Mouse (Mus musculus): Measurements from ENCODE around the gene Gm37240. TPM values are rescaled to one million over a fixed set of nuclear protein-coding genes. Genes with fewer than 3 reads are reported as not detected.

The Gm37240 gene
- polyA plus RNA-seq, 1 experiment from 2014 or later = 0.43 TPM

- DNase-seq (ENCODE audit: low spot score) (no peak), ATAC-seq (replicated peaks; ENCODE audit: low FRiP score) (no peak)
- H3K9ac ChIP-seq (ENCODE audit: low read length) = no peak overlapping the region
- H3K9me3 ChIP-seq (ENCODE audit: control insufficient read depth, low read length) = no peaks in the 10 kb centered on the region
- no peak overlapping the region for H3K4me3 ChIP-seq (ENCODE audit: low read depth, low read length)
- no peaks in the 10 kb centered on the region for H3K27me3 ChIP-seq (ENCODE audit: control insufficient read depth, insufficient read depth, low read length)
- H3K36me3 ChIP-seq (ENCODE audit: control insufficient read depth, insufficient read depth, low read length) = no peaks in the 10 kb centered on the region
- no peaks in the 10 kb centered on the region for H3K4me1 ChIP-seq (replicated peaks; ENCODE audit: control insufficient read depth, insufficient read depth, low read length)
- H3K4me2 ChIP-seq (ENCODE audit: low read depth, low read length, severe bottlenecking) = no peak overlapping the region
- 89% methylated on average over 6 of the region's 6 CpGs for whole genome bisulfite sequencing
- H3K27ac ChIP-seq (ENCODE audit: low read depth, low read length) = no peak overlapping the region
These were observed 219.6 kb downstream of the Gm37240 start for GRCm38 (mm10) chr3:85667683-85668082.

- whole genome bisulfite sequencing = 91% methylated on average over 12 of the region's 12 CpGs
- no peak for ATAC-seq (replicated peaks; ENCODE audit: low FRiP score)
- H3K9ac ChIP-seq (ENCODE audit: low read length) = no peak overlapping the region
- no peak overlapping the region for H3K4me3 ChIP-seq (ENCODE audit: low read depth, low read length)
- DNase-seq (ENCODE audit: low spot score) = no peak
- H3K27ac ChIP-seq (ENCODE audit: low read depth, low read length) = no peak overlapping the region
- H3K36me3 ChIP-seq (ENCODE audit: control insufficient read depth, insufficient read depth, low read length) = no peaks in the 10 kb centered on the region
- no peaks in the 10 kb centered on the region for H3K9me3 ChIP-seq (ENCODE audit: control insufficient read depth, low read length)
- H3K27me3 ChIP-seq (ENCODE audit: control insufficient read depth, insufficient read depth, low read length) = no peaks in the 10 kb centered on the region
- no peak overlapping the region for H3K4me2 ChIP-seq (ENCODE audit: low read depth, low read length, severe bottlenecking)
- no peaks in the 10 kb centered on the region for H3K4me1 ChIP-seq (replicated peaks; ENCODE audit: control insufficient read depth, insufficient read depth, low read length)
These were observed 220.6 kb downstream of the Gm37240 start for GRCm38 (mm10) chr3:85666736-85667135.

GRCm38 (mm10) chr3:85666166-85666565 lies 221.2 kb downstream of the Gm37240 start:
- no peak for ATAC-seq (replicated peaks; ENCODE audit: low FRiP score)
- no peak overlapping the region for H3K9ac ChIP-seq (ENCODE audit: low read length)
- WGBS = 85% methylated on average over 3 of the region's 3 CpGs

GRCm38 (mm10) chr3:85664591-85665171 lies 222.6 kb downstream of the Gm37240 start:
- no peaks in the 10 kb centered on the region for H3K4me1 ChIP-seq (replicated peaks; ENCODE audit: control insufficient read depth, insufficient read depth, low read length)
- H3K4me2 ChIP-seq (ENCODE audit: low read depth, low read length, severe bottlenecking) = no peak overlapping the region
- H3K4me3 ChIP-seq (ENCODE audit: low read depth, low read length) = no peak overlapping the region
- no peaks in the 10 kb centered on the region for H3K27me3 ChIP-seq (ENCODE audit: control insufficient read depth, insufficient read depth, low read length)
- DNase-seq (ENCODE audit: low spot score) (no peak), ATAC-seq (replicated peaks; ENCODE audit: low FRiP score) (no peak)
- H3K27ac ChIP-seq (ENCODE audit: low read depth, low read length) = no peak overlapping the region
- H3K36me3 ChIP-seq (ENCODE audit: control insufficient read depth, insufficient read depth, low read length) = no peaks in the 10 kb centered on the region
- H3K9ac ChIP-seq (ENCODE audit: low read length) = no peak overlapping the region
- 89% methylated on average over 10 of the region's 10 CpGs for whole genome bisulfite sequencing
- no peaks in the 10 kb centered on the region for H3K9me3 ChIP-seq (ENCODE audit: control insufficient read depth, low read length)

More at GRCm38 (mm10) chr3:85666166-85666565, 221.2 kb downstream of the Gm37240 start:
- no peak overlapping the region for H3K4me3 ChIP-seq (ENCODE audit: low read depth, low read length)
- no peak overlapping the region for H3K27ac ChIP-seq (ENCODE audit: low read depth, low read length)
- H3K36me3 ChIP-seq (ENCODE audit: control insufficient read depth, insufficient read depth, low read length) = no peaks in the 10 kb centered on the region
- no peaks in the 10 kb centered on the region for H3K27me3 ChIP-seq (ENCODE audit: control insufficient read depth, insufficient read depth, low read length)
- H3K4me1 ChIP-seq (replicated peaks; ENCODE audit: control insufficient read depth, insufficient read depth, low read length) = no peaks in the 10 kb centered on the region
- H3K4me2 ChIP-seq (ENCODE audit: low read depth, low read length, severe bottlenecking) = no peak overlapping the region
- no peaks in the 10 kb centered on the region for H3K9me3 ChIP-seq (ENCODE audit: control insufficient read depth, low read length)
- no peak for DNase-seq (ENCODE audit: low spot score)

- H3K9ac ChIP-seq (ENCODE audit: low read length) = no peak overlapping the region
- no peak overlapping the region for H3K4me2 ChIP-seq (ENCODE audit: low read depth, low read length, severe bottlenecking)
- H3K4me1 ChIP-seq (replicated peaks; ENCODE audit: control insufficient read depth, insufficient read depth, low read length) = no peaks in the 10 kb centered on the region
- H3K4me3 ChIP-seq (ENCODE audit: low read depth, low read length) = no peak overlapping the region
- no peaks in the 10 kb centered on the region for H3K27me3 ChIP-seq (ENCODE audit: control insufficient read depth, insufficient read depth, low read length)
- H3K36me3 ChIP-seq (ENCODE audit: control insufficient read depth, insufficient read depth, low read length) = no peaks in the 10 kb centered on the region
- DNase-seq (ENCODE audit: low spot score) (no peak), ATAC-seq (replicated peaks; ENCODE audit: low FRiP score) (no peak)
- WGBS = 78% methylated on average over 5 of the region's 5 CpGs
- no peak overlapping the region for H3K27ac ChIP-seq (ENCODE audit: low read depth, low read length)
- H3K9me3 ChIP-seq (ENCODE audit: control insufficient read depth, low read length) = no peaks in the 10 kb centered on the region
These were observed 223.5 kb downstream of the Gm37240 start for GRCm38 (mm10) chr3:85663826-85664225.

- Histone ChIP-seq H3K9ac (ENCODE audit: low read length) (no peak overlapping the region), H3K4me3 (ENCODE audit: low read depth, low read length) (no peak overlapping the region), H3K9me3 (ENCODE audit: control insufficient read depth, low read length) (no peaks in the 10 kb centered on the region), H3K27ac (ENCODE audit: low read depth, low read length) (no peak overlapping the region), H3K4me1 (replicated peaks; ENCODE audit: control insufficient read depth, insufficient read depth, low read length) (no peaks in the 10 kb centered on the region), H3K27me3 (ENCODE audit: control insufficient read depth, insufficient read depth, low read length) (no peaks in the 10 kb centered on the region), H3K36me3 (ENCODE audit: control insufficient read depth, insufficient read depth, low read length) (no peaks in the 10 kb centered on the region), H3K4me2 (ENCODE audit: low read depth, low read length, severe bottlenecking) (no peak overlapping the region)
- DNase-seq (ENCODE audit: low spot score) = peak; percentile 25
- no peak for ATAC-seq (replicated peaks; ENCODE audit: low FRiP score)
- WGBS = 78% methylated on average over 10 of the region's 10 CpGs
These were observed 225.1 kb downstream of the Gm37240 start for GRCm38 (mm10) chr3:85661926-85662813.

- Histone ChIP-seq H3K4me3 (ENCODE audit: low read depth, low read length) (no peak overlapping the region), H3K27ac (ENCODE audit: low read depth, low read length) (no peak overlapping the region), H3K9ac (ENCODE audit: low read length) (no peak overlapping the region), H3K4me2 (ENCODE audit: low read depth, low read length, severe bottlenecking) (no peak overlapping the region), H3K27me3 (ENCODE audit: control insufficient read depth, insufficient read depth, low read length) (no peaks in the 10 kb centered on the region), H3K36me3 (ENCODE audit: control insufficient read depth, insufficient read depth, low read length) (no peaks in the 10 kb centered on the region), H3K9me3 (ENCODE audit: control insufficient read depth, low read length) (no peaks in the 10 kb centered on the region), H3K4me1 (replicated peaks; ENCODE audit: control insufficient read depth, insufficient read depth, low read length) (no peaks in the 10 kb centered on the region)
- DNase-seq (ENCODE audit: low spot score) (no peak), ATAC-seq (replicated peaks; ENCODE audit: low FRiP score) (no peak)
- WGBS = 92% methylated on average over 7 of the region's 7 CpGs
These were observed 227.6 kb downstream of the Gm37240 start for GRCm38 (mm10) chr3:85659681-85660080.

- no peaks in the 10 kb centered on the region for H3K27me3 ChIP-seq (ENCODE audit: control insufficient read depth, insufficient read depth, low read length)
- H3K4me2 ChIP-seq (ENCODE audit: low read depth, low read length, severe bottlenecking) = no peak overlapping the region
- H3K4me3 ChIP-seq (ENCODE audit: low read depth, low read length) = no peak overlapping the region
- DNase-seq (ENCODE audit: low spot score) (no peak), ATAC-seq (replicated peaks; ENCODE audit: low FRiP score) (no peak)
- H3K27ac ChIP-seq (ENCODE audit: low read depth, low read length) = no peak overlapping the region
- no peak overlapping the region for H3K9ac ChIP-seq (ENCODE audit: low read length)
- H3K4me1 ChIP-seq (replicated peaks; ENCODE audit: control insufficient read depth, insufficient read depth, low read length) = no peaks in the 10 kb centered on the region
- H3K9me3 ChIP-seq (ENCODE audit: control insufficient read depth, low read length) = no peaks in the 10 kb centered on the region
- WGBS = 97% methylated on average over 3 of the region's 3 CpGs
- H3K36me3 ChIP-seq (ENCODE audit: control insufficient read depth, insufficient read depth, low read length) = no peaks in the 10 kb centered on the region
These were observed 231.8 kb downstream of the Gm37240 start for GRCm38 (mm10) chr3:85655538-85655937.

All from forebrain, embryonic 11.5 days (tissue).